Comparison of ENCODE assay signal across 23 mouse cellular contexts in the genomic region with DNA sequence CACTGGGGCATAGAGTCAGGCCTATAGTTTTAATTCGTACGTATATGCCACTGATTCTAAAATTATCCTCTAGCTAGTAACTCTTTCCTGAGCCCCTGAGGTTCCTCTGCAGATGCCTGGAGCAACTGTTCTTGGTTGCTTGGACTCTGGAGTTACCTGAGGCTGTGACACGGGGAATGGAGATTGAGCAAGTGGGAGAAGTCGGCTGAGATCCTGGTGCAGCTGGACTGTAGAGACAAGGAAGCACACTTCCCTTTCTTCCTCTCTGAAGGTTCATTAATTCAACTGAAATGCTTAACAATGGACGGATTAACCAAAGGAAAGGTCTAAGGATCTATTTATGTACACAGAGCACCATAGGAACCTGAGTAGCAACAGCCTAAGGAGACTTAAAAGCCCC.
A peak's percentile ranks its signal among the peaks of the same experiment; 100 is the strongest.
DNase-seq lines count a peak whose midpoint lies in the region; ATAC-seq lines count a peak whose summit lies in the region.
"Had no signal": no experiment of that assay in that cellular context is flagged by ENCODE, and none has a peak within 500 bp of the region (broad histone marks: within the 10 kb centered on the region; RNA-seq: fewer than 3 reads in every experiment).

No protein-coding gene starts in this region.

- no peaks in the 10 kb centered on the region for H3K9me3 ChIP-seq in heart, embryonic 13.5 days
- H3K9me3 ChIP-seq in hindbrain, embryonic 15.5 days = no peaks in the 10 kb centered on the region
- H3K9me3 ChIP-seq in hindbrain, embryonic 14.5 days (ENCODE audit: control insufficient read depth, low read length) = no peaks in the 10 kb centered on the region
- no peaks in the 10 kb centered on the region for H3K9me3 ChIP-seq in midbrain, embryonic 12.5 days
- H3K9me3 ChIP-seq in midbrain, embryonic 14.5 days (ENCODE audit: control insufficient read depth, low read length) = no peaks in the 10 kb centered on the region
- H3K9me3 ChIP-seq: forebrain, embryonic 10.5 days; hindbrain, embryonic 12.5 days; limb, embryonic 12.5 days had no signal

- DNase-seq in heart, postnatal 10 days = no peak
- DNase-seq in hindbrain, embryonic 14.5 days (ENCODE audit: low spot score) = no peak
- DNase-seq in midbrain, embryonic 14.5 days = no peak
- DNase-seq in yolk sac, embryonic 10.5 days (ENCODE audit: low spot score) = no peak
- no peak for DNase-seq in gastrocnemius, adult 8-10 months (ENCODE audit: low spot score in 2 of 2)
- DNase-seq: adrenal gland, postnatal 25 days; cerebellum, adult 11-12 months; cerebellum, postnatal 10 days; gastrocnemius, postnatal 25 days; heart, adult 2 months; kidney, adult 9 months; kidney, postnatal 25 days; liver, postnatal 0 days; lung, postnatal 14 days; right cerebral cortex, postnatal 14 days had no signal

- no peak overlapping the region for H3K4me2 ChIP-seq in heart, embryonic 13.5 days
- no peak overlapping the region for H3K4me2 ChIP-seq in hindbrain, embryonic 15.5 days
- no peak overlapping the region for H3K4me2 ChIP-seq in hindbrain, embryonic 14.5 days (replicated peaks)
- H3K4me2 ChIP-seq in midbrain, embryonic 12.5 days (replicated peaks) = no peak overlapping the region
- H3K4me2 ChIP-seq in midbrain, embryonic 14.5 days (ENCODE audit: low read length) = no peak overlapping the region
- H3K4me2 ChIP-seq: hindbrain, embryonic 12.5 days; limb, embryonic 12.5 days; liver, embryonic 11.5 days had no signal

- peaks cover 38% of the 10 kb centered on the region for H3K4me1 ChIP-seq in heart, embryonic 13.5 days
- peaks cover 28% of the 10 kb centered on the region for H3K4me1 ChIP-seq in hindbrain, embryonic 15.5 days (replicated peaks)
- peaks cover 19% of the 10 kb centered on the region; the same call in 1 of the 2 replicates for H3K4me1 ChIP-seq in hindbrain, embryonic 14.5 days (replicated peaks; ENCODE audit: control insufficient read depth, insufficient read depth, low read length)
- H3K4me1 ChIP-seq in midbrain, embryonic 12.5 days = peaks cover 33% of the 10 kb centered on the region
- peaks cover 42% of the 10 kb centered on the region for H3K4me1 ChIP-seq in midbrain, embryonic 14.5 days (ENCODE audit: control insufficient read depth, insufficient read depth, low read length)

- H3K27ac ChIP-seq in heart, embryonic 13.5 days (replicated peaks) = peak overlapping the region; percentile 13
- H3K27ac ChIP-seq in hindbrain, embryonic 15.5 days (replicated peaks) = peak overlapping the region; percentile 20; the same call in 1 of the 2 replicates
- H3K27ac ChIP-seq in hindbrain, embryonic 14.5 days = no peak overlapping the region
- no peak overlapping the region for H3K27ac ChIP-seq in midbrain, embryonic 12.5 days (replicated peaks)
- H3K27ac ChIP-seq in midbrain, embryonic 14.5 days (replicated peaks; ENCODE audit: low read depth, low read length) = no peak overlapping the region
- H3K27ac ChIP-seq: forebrain, embryonic 10.5 days; heart, adult 2 months; hindbrain, embryonic 12.5 days; limb, embryonic 12.5 days had no signal

- no peak overlapping the region for H3K9ac ChIP-seq in heart, embryonic 13.5 days
- H3K9ac ChIP-seq in hindbrain, embryonic 15.5 days = no peak overlapping the region
- H3K9ac ChIP-seq in hindbrain, embryonic 14.5 days = no peak overlapping the region
- no peak overlapping the region for H3K9ac ChIP-seq in midbrain, embryonic 12.5 days (replicated peaks)
- H3K9ac ChIP-seq in midbrain, embryonic 14.5 days (replicated peaks; ENCODE audit: low read length) = no peak overlapping the region
- H3K9ac ChIP-seq: hindbrain, embryonic 12.5 days; limb, embryonic 12.5 days; liver, postnatal 0 days had no signal

- 60% methylated on average over 5 of the region's 5 CpGs for WGBS in heart, embryonic 13.5 days
- 57% methylated on average over 5 of the region's 5 CpGs for WGBS in hindbrain, embryonic 15.5 days
- WGBS in hindbrain, embryonic 14.5 days = 52% methylated on average over 5 of the region's 5 CpGs
- WGBS in midbrain, embryonic 12.5 days = 26% methylated on average over 5 of the region's 5 CpGs
- WGBS in midbrain, embryonic 14.5 days = 29% methylated on average over 5 of the region's 5 CpGs

- intact Hi-C loops in heart, postnatal 10 days (cut with DNase I) = no loop called here

- H3K27me3 ChIP-seq in heart, embryonic 13.5 days (replicated peaks) = no peaks in the 10 kb centered on the region
- H3K27me3 ChIP-seq in hindbrain, embryonic 15.5 days = no peaks in the 10 kb centered on the region
- no peaks in the 10 kb centered on the region for H3K27me3 ChIP-seq in hindbrain, embryonic 14.5 days (ENCODE audit: control insufficient read depth, insufficient read depth, low read length)
- no peaks in the 10 kb centered on the region for H3K27me3 ChIP-seq in midbrain, embryonic 12.5 days
- H3K27me3 ChIP-seq in midbrain, embryonic 14.5 days (ENCODE audit: control insufficient read depth, insufficient read depth, low read length) = no peaks in the 10 kb centered on the region
- H3K27me3 ChIP-seq: hindbrain, embryonic 12.5 days; limb, embryonic 12.5 days had no signal

- H3K4me3 ChIP-seq in heart, embryonic 13.5 days = no peak overlapping the region
- no peak overlapping the region for H3K4me3 ChIP-seq in hindbrain, embryonic 15.5 days
- H3K4me3 ChIP-seq in hindbrain, embryonic 14.5 days (replicated peaks; ENCODE audit: low read length) = no peak overlapping the region
- no peak overlapping the region for H3K4me3 ChIP-seq in midbrain, embryonic 12.5 days
- H3K4me3 ChIP-seq in midbrain, embryonic 14.5 days (replicated peaks; ENCODE audit: low read depth, low read length) = no peak overlapping the region
- H3K4me3 ChIP-seq: forebrain, embryonic 10.5 days; heart, adult 2 months; hindbrain, embryonic 12.5 days; limb, embryonic 12.5 days had no signal

- no peak for ATAC-seq in heart, embryonic 13.5 days (ENCODE audit: extremely low read depth, insufficient number of reproducible peaks, low FRiP score, low TSS enrichment)
- no peak for ATAC-seq in hindbrain, embryonic 15.5 days (ENCODE audit: low FRiP score, low read depth)
- no peak for ATAC-seq in hindbrain, embryonic 14.5 days (ENCODE audit: low FRiP score)
- 0 out of 2 replicates have a peak, but pooled peaks have one; percentile 11 for ATAC-seq in midbrain, embryonic 12.5 days (ENCODE audit: low FRiP score, low read depth)
- no peak for ATAC-seq in midbrain, embryonic 14.5 days (ENCODE audit: low FRiP score, low TSS enrichment)
- ATAC-seq: forebrain, embryonic 16.5 days; liver, postnatal 0 days had no signal

- H3K36me3 ChIP-seq in heart, embryonic 13.5 days = no peaks in the 10 kb centered on the region
- no peaks in the 10 kb centered on the region for H3K36me3 ChIP-seq in hindbrain, embryonic 15.5 days
- no peaks in the 10 kb centered on the region for H3K36me3 ChIP-seq in hindbrain, embryonic 14.5 days (replicated peaks; ENCODE audit: control insufficient read depth, insufficient read depth)
- H3K36me3 ChIP-seq in midbrain, embryonic 12.5 days = no peaks in the 10 kb centered on the region
- no peaks in the 10 kb centered on the region for H3K36me3 ChIP-seq in midbrain, embryonic 14.5 days (ENCODE audit: control insufficient read depth, insufficient read depth, low read length)
- H3K36me3 ChIP-seq: forebrain, embryonic 10.5 days; hindbrain, embryonic 12.5 days; limb, embryonic 12.5 days had no signal

Comparison
In these comparisons a context has a peak if more than half of its experiments do, and no peak if none do; other contexts are left out.
1. H3K27ac ChIP-seq: peak in heart, embryonic 13.5 days (single experiment) and hindbrain, embryonic 15.5 days (single experiment); none in hindbrain, embryonic 14.5 days (single experiment), midbrain, embryonic 12.5 days (single experiment) and midbrain, embryonic 14.5 days (single experiment).